Mouse (Mus musculus) cerebellum, adult 2 months (tissue): ENCODE data around the gene Xndc1.

Experiments used
- CTCF ChIP-seq: fragments of 200-500 bp; IDR thresholded peaks from 2 replicates; pipeline ENCODE4 v1.5.1; 2011; ENCODE audit warnings: low read depth, mild to moderate bottlenecking, control low read depth, low read length, moderate library complexity, borderline replicate concordance; ENCODE audit not compliant: insufficient read depth
- POLR2A ChIP-seq: fragments of 200-500 bp; IDR thresholded peaks from 2 replicates; pipeline ENCODE4 v1.6.1; 2011; ENCODE audit warnings: low read length, control low read depth, borderline replicate concordance; ENCODE audit not compliant: insufficient read depth

DNA sequence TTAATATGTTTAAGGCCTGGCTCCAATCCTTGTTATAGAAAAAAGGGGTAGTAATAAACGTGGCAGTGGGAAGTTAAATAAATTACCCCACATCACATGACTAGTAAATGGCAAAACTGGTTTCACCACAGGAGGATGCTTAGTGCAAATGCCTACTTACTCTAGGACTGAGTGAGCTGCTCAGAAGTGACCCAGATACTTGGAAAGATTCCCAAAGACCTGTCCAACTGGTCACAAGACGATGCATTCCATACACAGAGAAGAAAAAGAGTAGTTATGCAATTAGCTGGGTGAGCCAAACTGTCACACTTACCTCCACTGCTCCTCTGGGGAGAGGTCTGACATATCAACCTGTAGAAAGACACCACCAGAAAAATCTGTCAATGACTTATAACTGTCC, 23.0 kb upstream of the Xndc1 start:
- TF ChIP-seq POLR2A (no peak), CTCF (no peak)
